Mouse (Mus musculus) heart, postnatal 0 days (tissue): ENCODE measurements at regions not wholly inside any gene's neighbourhood (a gene's known extent, or its start where the extent isn't known, plus 50 kb on each side); places are given as distances from the start of the nearest gene placed in this dataset.

ENCODE experiments used
- ATAC-seq: fragments of 200-750 bp; cut with Nextera tagmentation; 2 replicates; pipeline ENCODE4 v1.8.0; 2017; ENCODE audit warnings: low read depth, moderate number of reproducible peaks, moderate library complexity; ENCODE audit not compliant: insufficient read depth
- DNase-seq: peaks from one replicate; pipeline ENCODE4 v3.0.0-alpha.2; 2016; ENCODE audit warnings: low spot score
- H3K27ac ChIP-seq: fragments of 300-500 bp; sonication (generic); 2 replicates; pipeline ENCODE4 v1.5.1; 2014; ENCODE audit warnings: low read depth, mild to moderate bottlenecking
- H3K27me3 ChIP-seq: fragments of 300-500 bp; sonication (generic); 2 replicates; pipeline ENCODE4 v1.6.1; 2014; ENCODE audit warnings: low read length, mixed read lengths; ENCODE audit not compliant: control insufficient read depth, insufficient read depth
- H3K36me3 ChIP-seq: fragments of 300-500 bp; sonication (generic); replicated peaks from 2 replicates; pipeline ENCODE4 v1.6.1; 2014; ENCODE audit warnings: low read length, mixed read lengths; ENCODE audit not compliant: control insufficient read depth, insufficient read depth
- H3K4me1 ChIP-seq: fragments of 300-500 bp; sonication (generic); 2 replicates; pipeline ENCODE4 v1.6.1; 2014; ENCODE audit warnings: antibody characterized with exemption; ENCODE audit not compliant: control insufficient read depth, insufficient read depth
- H3K4me2 ChIP-seq: fragments of 300-500 bp; sonication (generic); 2 replicates; pipeline ENCODE4 v1.6.1; 2014; ENCODE audit warnings: low read depth, mild to moderate bottlenecking, low read length, moderate library complexity
- H3K4me3 ChIP-seq: fragments of 300-500 bp; sonication (generic); 2 replicates; pipeline ENCODE4 v1.5.1; 2014; ENCODE audit warnings: low read depth, low read length
- H3K9ac ChIP-seq: fragments of 300-500 bp; sonication (generic); replicated peaks from 2 replicates; pipeline ENCODE4 v1.6.1; 2014; ENCODE audit warnings: low read depth, low read length, mixed read lengths
- H3K9me3 ChIP-seq: fragments of 300-500 bp; sonication (generic); replicated peaks from 2 replicates; pipeline ENCODE4 v1.6.1; 2016; ENCODE audit warnings: low read length; ENCODE audit not compliant: control insufficient read depth
- CTCF ChIP-seq: IDR thresholded peaks from 2 replicates; pipeline ENCODE4 v1.5.1; 2016; ENCODE audit warnings: antibody characterized with exemption, control low read depth, low read depth
- EP300 ChIP-seq: IDR thresholded peaks from 2 replicates; pipeline ENCODE4 v1.6.1; 2016; ENCODE audit warnings: antibody characterized with exemption, low read depth
- WGBS: fragments of 180-500 bp; shearing (Covaris S2); extraction: QIAGEN DNeasy Blood & Tissue Kit; methylation state at CpG from one replicate; pipeline ENCODE4 v1.1.7; 2014; 5-methylcytosine and 5-hydroxymethylcytosine counted together

- H3K27ac ChIP-seq, result no peak overlapping the region
- no peak overlapping the region for H3K4me2 ChIP-seq
- no peak overlapping the region for H3K4me3 ChIP-seq
- H3K27me3 ChIP-seq, result no peaks in the 10 kb centered on the region
- 91% methylated on average over 8 of the region's 8 CpGs for WGBS
- H3K4me1 ChIP-seq, result no peaks in the 10 kb centered on the region
- no peak for DNase-seq
- H3K9me3 ChIP-seq, result no peaks in the 10 kb centered on the region
- no peak for ATAC-seq
- no peak overlapping the region for H3K9ac ChIP-seq
- H3K36me3 ChIP-seq, result no peaks in the 10 kb centered on the region
- no peak for TF ChIP-seq CTCF
- no peak for TF ChIP-seq EP300
Observed at GRCm38 (mm10) chr1:73227246-73227645, 211.5 kb upstream of the Tnp1 start.

GRCm38 (mm10) chr1:73221863-73222262 is 206.2 kb upstream of the Tnp1 start:
- Histone ChIP-seq H3K36me3 (no peaks in the 10 kb centered on the region), H3K27me3 (no peaks in the 10 kb centered on the region), H3K9ac (no peak overlapping the region), H3K4me2 (no peak overlapping the region), H3K4me1 (no peaks in the 10 kb centered on the region; the same call in 1 of the 2 replicates), H3K4me3 (no peak overlapping the region), H3K9me3 (no peaks in the 10 kb centered on the region), H3K27ac (no peak overlapping the region)
- TF ChIP-seq CTCF (no peak), EP300 (no peak)
- DNase-seq (no peak), ATAC-seq (no peak)
- 20% methylated on average over 2 of the region's 2 CpGs for WGBS

GRCm38 (mm10) chr1:73214305-73214946 is 198.7 kb upstream of the Tnp1 start:
- no peaks in the 10 kb centered on the region for H3K36me3 ChIP-seq
- DNase-seq (no peak), ATAC-seq (no peak; the same call in 1 of the 2 replicates)
- no peaks in the 10 kb centered on the region for H3K4me1 ChIP-seq
- no peak for TF ChIP-seq EP300
- no peak for TF ChIP-seq CTCF
- no peak overlapping the region for H3K9ac ChIP-seq
- no peaks in the 10 kb centered on the region for H3K27me3 ChIP-seq
- WGBS, result 67% methylated on average over 5 of the region's 5 CpGs
- H3K4me3 ChIP-seq, result no peak overlapping the region
- no peak overlapping the region for H3K27ac ChIP-seq
- H3K4me2 ChIP-seq, result no peak overlapping the region
- H3K9me3 ChIP-seq, result no peaks in the 10 kb centered on the region

- WGBS, result 48% methylated on average over 8 of the region's 8 CpGs
- H3K27ac ChIP-seq, result no peak overlapping the region
- no peak for TF ChIP-seq EP300
- TF ChIP-seq CTCF, result no peak
Observed at GRCm38 (mm10) chr1:73207421-73207820, 191.7 kb upstream of the Tnp1 start.

DNA sequence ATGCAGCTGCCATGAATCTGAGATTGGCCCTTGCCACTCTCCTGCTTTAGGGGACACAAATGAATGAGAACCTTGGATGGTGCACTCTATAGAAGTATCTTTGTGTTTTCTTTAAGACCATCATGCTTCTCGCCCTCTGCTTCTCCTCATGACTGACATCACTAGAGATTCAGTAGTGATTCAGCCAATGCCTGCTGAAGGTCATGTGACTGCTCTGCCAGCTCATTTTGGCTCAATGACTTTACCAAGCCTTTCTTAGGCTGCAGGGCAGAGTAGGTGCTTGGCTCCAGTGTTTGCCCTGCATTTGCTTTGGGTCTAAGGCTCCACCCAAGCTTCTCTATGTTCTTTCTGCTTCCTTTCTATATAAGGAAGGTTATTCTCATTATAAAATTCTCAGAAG is 190.1 kb upstream of the Tnp1 start:
- no peak overlapping the region for H3K9ac ChIP-seq
- H3K9me3 ChIP-seq, result no peaks in the 10 kb centered on the region
- no peak overlapping the region for H3K27ac ChIP-seq
- TF ChIP-seq CTCF, result no peak
- no peak for TF ChIP-seq EP300
- no peak for DNase-seq
- no peaks in the 10 kb centered on the region for H3K36me3 ChIP-seq
- H3K4me3 ChIP-seq, result no peak overlapping the region
- H3K27me3 ChIP-seq, result no peaks in the 10 kb centered on the region
- no peak overlapping the region for H3K4me2 ChIP-seq
- ATAC-seq, result no peak
- H3K4me1 ChIP-seq, result 0 out of 2 replicates have a peak, but pooled peaks cover 4% of the 10 kb centered on the region
- 83% methylated on average over 1 of the region's 1 CpGs for whole genome bisulfite sequencing

More at GRCm38 (mm10) chr1:73207421-73207820, 191.7 kb upstream of the Tnp1 start:
- Histone ChIP-seq H3K36me3 (no peaks in the 10 kb centered on the region), H3K4me3 (no peak overlapping the region), H3K9me3 (no peaks in the 10 kb centered on the region), H3K9ac (no peak overlapping the region), H3K4me1 (0 out of 2 replicates have a peak, but pooled peaks cover 4% of the 10 kb centered on the region), H3K27me3 (no peaks in the 10 kb centered on the region), H3K4me2 (no peak overlapping the region)
- no peak for ATAC-seq
- DNase-seq, result no peak

- TF ChIP-seq CTCF (no peak), EP300 (peak; percentile 76; the same call in 1 of the 2 replicates)
- Histone ChIP-seq H3K36me3 (no peaks in the 10 kb centered on the region), H3K9ac (no peak overlapping the region), H3K4me3 (no peak overlapping the region), H3K4me1 (no peaks in the 10 kb centered on the region), H3K27me3 (no peaks in the 10 kb centered on the region), H3K4me2 (no peak overlapping the region), H3K27ac (peak overlapping the region; percentile 22), H3K9me3 (no peaks in the 10 kb centered on the region)
- DNase-seq (peak; percentile 31), ATAC-seq (peak; percentile 83)
- 40% methylated on average over 2 of the region's 2 CpGs for WGBS
Observed at GRCm38 (mm10) chr1:73200112-73200511, 184.4 kb upstream of the Tnp1 start.
